Mouse (Mus musculus) forebrain, embryonic 14.5 days (tissue): ENCODE measurements around the gene Vmn1r233. TPM values are rescaled to one million over a fixed set of nuclear protein-coding genes. Genes with fewer than 3 reads are reported as not detected.

Source experiments
- ATAC-seq: fragments of 200-750 bp; cut with Nextera tagmentation; 2 replicates; pipeline ENCODE4 v1.8.0; 2017; ENCODE audit warnings: mild to moderate bottlenecking, moderate library complexity
- DNase-seq: peaks from one replicate; pipeline ENCODE4 v3.0.0-alpha.2; 2015; ENCODE audit warnings: low spot score
- H3K27ac ChIP-seq: fragments of 300-500 bp; sonication (generic); 2 replicates; pipeline ENCODE4 v1.5.1; 2014; ENCODE audit warnings: low read depth, mild to moderate bottlenecking, control low read depth, low read length, moderate library complexity
- H3K27me3 ChIP-seq: fragments of 300-500 bp; sonication (generic); replicated peaks from 2 replicates; pipeline ENCODE4 v1.6.1; 2014; ENCODE audit warnings: low read length, control low read depth, mixed read lengths; ENCODE audit not compliant: control insufficient read depth, insufficient read depth
- H3K36me3 ChIP-seq: fragments of 300-500 bp; sonication (generic); 2 replicates; pipeline ENCODE4 v1.6.1; 2014; ENCODE audit warnings: low read length, control low read depth; ENCODE audit not compliant: control insufficient read depth, insufficient read depth
- H3K4me1 ChIP-seq: fragments of 300-500 bp; sonication (generic); 2 replicates; pipeline ENCODE4 v1.6.1; 2014; ENCODE audit warnings: antibody characterized with exemption, low read length, control low read depth; ENCODE audit not compliant: control insufficient read depth, insufficient read depth
- H3K4me2 ChIP-seq: fragments of 300-500 bp; sonication (generic); 2 replicates; pipeline ENCODE4 v1.6.1; 2014; ENCODE audit warnings: mild to moderate bottlenecking, control low read depth, low read length
- H3K4me3 ChIP-seq: fragments of 300-500 bp; sonication (generic); 2 replicates; pipeline ENCODE4 v1.5.1; 2014; ENCODE audit warnings: low read depth, low read length, control low read depth
- H3K9ac ChIP-seq: fragments of 300-500 bp; sonication (generic); 2 replicates; pipeline ENCODE4 v1.6.1; 2014; ENCODE audit warnings: mild to moderate bottlenecking, low read length, control low read depth, moderate library complexity
- H3K9me3 ChIP-seq: fragments of 300-500 bp; sonication (generic); replicated peaks from 2 replicates; pipeline ENCODE4 v1.6.1; 2016; ENCODE audit warnings: low read length, control low read depth, mixed read lengths; ENCODE audit not compliant: control insufficient read depth
- WGBS: fragments of 180-500 bp; shearing (Covaris S2); extraction: QIAGEN DNeasy Blood & Tissue Kit; methylation state at CpG from one replicate; pipeline ENCODE4 v1.1.7; 2014; 5-methylcytosine and 5-hydroxymethylcytosine counted together
- polyA plus RNA-seq: library from polyadenylated mRNA; unstranded; fragments of >200 nt; fragmentation: Nextera tagmentation; extraction: Ambion mirVana; gene quantifications from 2 replicates; pipeline ENCODE4 v1.2.1, GENCODE M21; 2014

Vmn1r233 gene
- polyA plus RNA-seq, 1 experiment from 2014 or later = not detected

DNA sequence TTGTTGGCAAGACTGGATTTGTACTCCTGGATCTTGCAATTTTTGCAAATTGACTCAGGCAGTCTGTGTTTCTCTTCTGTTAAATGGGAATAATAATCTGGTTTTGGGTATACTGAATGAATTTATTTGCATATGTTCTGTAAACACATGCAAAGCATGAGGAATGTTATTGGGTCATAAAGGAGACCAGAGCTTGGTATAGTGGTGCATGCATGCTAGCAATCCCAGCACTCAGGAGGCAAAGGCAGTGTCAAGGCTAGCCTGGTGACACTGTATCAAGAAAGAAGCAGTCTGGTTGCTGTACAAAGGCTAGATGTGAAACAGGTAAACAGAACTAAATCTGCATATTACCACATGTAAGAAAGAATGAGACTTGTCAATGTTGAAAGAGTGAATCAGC, 49.6 kb downstream of the Vmn1r233 start:
- H3K4me3 ChIP-seq = peak overlapping the region; percentile 61
- H3K36me3 ChIP-seq = peaks cover 5% of the 10 kb centered on the region
- ATAC-seq (no peak), DNase-seq (no peak)
- H3K9ac ChIP-seq = peak overlapping the region; percentile 87
- H3K27me3 ChIP-seq = no peaks in the 10 kb centered on the region
- peak overlapping the region; percentile 65 for H3K4me2 ChIP-seq
- H3K27ac ChIP-seq = no peak overlapping the region
- H3K9me3 ChIP-seq = no peaks in the 10 kb centered on the region
- peaks cover 23% of the 10 kb centered on the region for H3K4me1 ChIP-seq

DNA sequence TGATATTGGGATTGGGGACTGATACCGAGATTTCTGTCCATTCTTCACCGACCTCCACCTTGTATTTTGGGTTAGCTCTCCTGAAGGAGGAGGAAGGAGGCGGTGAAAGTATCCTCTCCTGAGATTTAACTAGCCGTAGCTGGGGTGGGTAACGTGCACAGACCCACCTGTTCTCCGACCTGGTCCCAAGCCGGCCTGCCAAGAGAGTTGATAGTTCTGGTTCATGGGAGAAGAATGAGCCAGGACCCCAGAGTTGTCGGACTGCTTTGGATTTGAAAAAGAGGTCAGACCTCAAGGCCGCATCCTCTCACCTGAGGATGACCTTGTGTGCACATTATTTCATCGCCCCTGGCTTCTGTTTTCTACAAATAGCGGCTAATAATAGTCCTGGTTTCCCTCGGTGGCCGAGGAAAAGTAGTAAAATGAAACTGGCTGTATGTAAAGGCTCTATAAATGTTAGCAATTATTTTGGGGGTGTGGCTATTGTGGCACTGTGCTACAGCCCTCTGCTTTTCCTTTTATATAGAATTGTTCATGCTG, 50.2 kb downstream of the Vmn1r233 start:
- peak; percentile 9 for DNase-seq

DNA sequence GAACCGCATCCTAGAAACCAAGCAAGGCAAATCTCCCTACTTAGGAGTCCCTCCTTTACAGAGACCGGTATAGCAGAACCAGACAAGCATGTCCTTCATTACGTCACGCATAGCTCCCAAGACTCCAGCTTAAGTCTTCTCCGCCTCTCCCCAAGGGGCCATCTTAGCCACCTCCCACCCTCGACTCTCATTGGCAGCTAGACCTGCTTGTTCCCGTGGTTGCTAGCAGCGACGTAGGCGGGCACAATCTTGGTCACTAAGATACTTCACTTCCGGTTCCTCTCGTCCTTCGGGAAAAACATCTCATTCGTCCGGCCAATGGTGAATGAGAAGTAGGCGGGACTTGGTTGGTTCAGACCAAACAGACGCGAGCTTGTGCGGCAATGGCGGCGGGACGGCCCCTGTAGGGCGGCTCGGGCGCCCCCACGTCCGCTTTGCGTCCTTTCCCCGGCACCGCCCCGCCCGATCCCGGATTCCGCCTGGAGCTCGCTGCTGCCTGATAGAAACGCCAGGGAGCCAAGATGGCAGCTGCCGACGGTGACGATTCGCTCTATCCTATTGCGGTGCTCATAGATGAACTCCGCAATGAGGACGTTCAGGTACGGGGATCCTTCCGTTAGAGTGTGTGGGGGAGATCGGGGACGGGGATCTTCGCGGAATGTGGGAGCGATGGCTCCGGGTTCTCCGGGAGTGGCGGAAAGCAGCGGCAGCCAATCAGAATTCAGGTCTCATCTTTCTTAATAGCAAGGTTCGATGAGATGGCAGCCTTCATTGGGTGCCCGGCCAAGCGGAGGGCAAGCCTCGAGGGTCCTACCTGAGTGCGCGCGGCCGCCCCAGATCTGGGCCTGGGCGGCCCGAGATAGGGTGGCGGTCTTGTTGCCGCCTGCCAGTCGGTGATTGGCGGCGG, 51.0 kb downstream of the Vmn1r233 start, which contains the start of gene Ppp2r1a:
TSS of gene Ppp2r1a (plus strand) at position 327 of the 907 bp plus-strand sequence.
- Histone ChIP-seq H3K4me1 (peaks cover 23% of the 10 kb centered on the region), H3K9me3 (no peaks in the 10 kb centered on the region), H3K27ac (peak within 1 kb of the TSS; percentile 97), H3K9ac (peak within 1 kb of the TSS; percentile 87), H3K36me3 (no peaks in the 10 kb centered on the region), H3K27me3 (no peaks in the 10 kb centered on the region), H3K4me2 (peak within 1 kb of the TSS; percentile 67), H3K4me3 (peak within 1 kb of the TSS; percentile 61)
- WGBS = under 1% methylated on average over 69 of the region's 69 CpGs
- DNase-seq = peak; percentile 100
- peak; percentile 98 for ATAC-seq

More for the DNA sequence above, 50.2 kb downstream of the Vmn1r233 start:
- H3K9me3 ChIP-seq = no peaks in the 10 kb centered on the region
- H3K4me2 ChIP-seq = peak overlapping the region; percentile 65
- peaks cover 23% of the 10 kb centered on the region for H3K4me1 ChIP-seq
- H3K4me3 ChIP-seq = peak overlapping the region; percentile 61
- peak overlapping the region; percentile 97 for H3K27ac ChIP-seq
- no peaks in the 10 kb centered on the region for H3K27me3 ChIP-seq
- WGBS = under 1% methylated on average over 13 of the region's 13 CpGs
- ATAC-seq = no peak
- H3K36me3 ChIP-seq = peaks cover 1% of the 10 kb centered on the region
- H3K9ac ChIP-seq = peak overlapping the region; percentile 87

DNA sequence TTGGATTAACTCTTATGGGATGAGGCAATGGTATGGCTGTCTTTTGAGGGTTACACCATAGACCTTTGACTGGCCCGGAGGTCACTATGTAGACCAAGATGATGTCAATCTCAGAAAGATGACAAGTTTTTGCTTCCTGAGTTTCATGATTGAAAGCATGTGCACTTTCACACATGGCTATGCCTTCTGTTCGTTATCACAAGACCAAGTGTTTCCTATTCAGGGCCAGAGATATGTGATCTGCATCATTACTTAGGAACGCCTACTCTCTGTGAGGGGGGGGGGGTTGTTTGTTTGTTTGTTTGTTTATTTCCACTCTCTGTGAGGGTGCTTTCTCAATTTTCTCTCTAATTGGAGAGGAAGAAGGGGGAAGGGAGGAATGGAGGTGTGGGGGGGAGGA, 52.0 kb downstream of the Vmn1r233 start:
- WGBS = 40% methylated on average over 3 of the region's 3 CpGs
- H3K4me3 ChIP-seq = peak overlapping the region; percentile 61
- peak overlapping the region; percentile 70 for H3K9ac ChIP-seq
- H3K27ac ChIP-seq = peak overlapping the region; percentile 91
- peaks cover 22% of the 10 kb centered on the region for H3K4me1 ChIP-seq
- no peaks in the 10 kb centered on the region for H3K36me3 ChIP-seq
- DNase-seq (no peak), ATAC-seq (no peak)
- H3K4me2 ChIP-seq = peak overlapping the region; percentile 67
- no peaks in the 10 kb centered on the region for H3K27me3 ChIP-seq
- H3K9me3 ChIP-seq = no peaks in the 10 kb centered on the region

Other genes with a start within 250 kb of the Vmn1r233 start
- gene Vmn1r228, start 210.3 kb downstream of the Vmn1r233 start, polyA plus RNA-seq = not detected in 2 replicates
- gene Vmn1r229, start 184.9 kb downstream of the Vmn1r233 start, polyA plus RNA-seq = not detected in 2 replicates
- gene Vmn1r230, start 156.0 kb downstream of the Vmn1r233 start, polyA plus RNA-seq = not detected in 2 replicates
- not detected in 2 replicates for gene Vmn1r231, start 91.4 kb downstream of the Vmn1r233 start, polyA plus RNA-seq
- gene Vmn1r232, start 76.8 kb downstream of the Vmn1r233 start, polyA plus RNA-seq = not detected in 2 replicates
- 695 and 703 TPM in 2 replicates for gene Ppp2r1a, start 51.2 kb downstream of the Vmn1r233 start, polyA plus RNA-seq
- gene Zfp160, start 12.4 kb upstream of the Vmn1r233 start, polyA plus RNA-seq = 17.6 and 23.2 TPM in 2 replicates
- not detected in 2 replicates for gene Vmn1r234, start 229.6 kb upstream of the Vmn1r233 start, polyA plus RNA-seq